Mouse (Mus musculus): ENCODE measurements at regions not wholly inside any gene's neighbourhood (a gene's known extent, or its start where the extent isn't known, plus 50 kb on each side); places are given as distances from the start of the nearest gene placed in this dataset.

GRCm38 (mm10) chr17:51413741-51414140 is 234.6 kb upstream of the Tbc1d5 start:
- Histone ChIP-seq H3K4me1 (ENCODE audit: control insufficient read depth, insufficient read depth, insufficient read length) (no peaks in the 10 kb centered on the region), H3K36me3 (ENCODE audit: control insufficient read depth, insufficient read depth, low read length) (no peaks in the 10 kb centered on the region), H3K27ac (ENCODE audit: insufficient read depth, low read length) (no peak overlapping the region), H3K4me3 (ENCODE audit: extremely low read depth, insufficient read depth, insufficient read length) (no peak overlapping the region), H3K27me3 (ENCODE audit: control insufficient read depth, insufficient read depth, low read length) (no peaks in the 10 kb centered on the region)
- no peak for TF ChIP-seq CTCF (IDR thresholded peaks at IDR 0.05; ENCODE audit: extremely low read depth, insufficient read depth, insufficient read length, insufficient replicate concordance)
- no peak for DNase-seq (ENCODE audit: low read depth in 1 of 2, low spot score in 2 of 2)

GRCm38 (mm10) chr17:51411545-51412094 is 232.5 kb upstream of the Tbc1d5 start:
- WGBS = 93% methylated on average over 12 of the region's 12 CpGs
- DNase-seq (ENCODE audit: low read depth in 1 of 2, low spot score in 2 of 2) = no peak

GRCm38 (mm10) chr17:51408894-51409293 is 229.7 kb upstream of the Tbc1d5 start:
- Histone ChIP-seq H3K27me3 (ENCODE audit: control insufficient read depth, insufficient read depth, low read length) (no peaks in the 10 kb centered on the region), H3K27ac (ENCODE audit: insufficient read depth, low read length) (peak overlapping the region; percentile 77), H3K36me3 (ENCODE audit: control insufficient read depth, insufficient read depth, low read length) (no peaks in the 10 kb centered on the region), H3K4me1 (ENCODE audit: control insufficient read depth, insufficient read depth, insufficient read length) (peaks cover 12% of the 10 kb centered on the region; the same call in 1 of the 2 replicates), H3K4me3 (ENCODE audit: extremely low read depth, insufficient read depth, insufficient read length) (no peak overlapping the region)
- 46% methylated on average over 5 of the region's 5 CpGs for WGBS
- no peak for DNase-seq (ENCODE audit: low read depth in 1 of 2, low spot score in 2 of 2)
- TF ChIP-seq POLR2A (IDR thresholded peaks at IDR 0.05; ENCODE audit: low read depth, low read length) (no peak), CTCF (IDR thresholded peaks at IDR 0.05; ENCODE audit: extremely low read depth, insufficient read depth, insufficient read length, insufficient replicate concordance) (no peak)

More at GRCm38 (mm10) chr17:51411545-51412094, 232.5 kb upstream of the Tbc1d5 start:
- Histone ChIP-seq H3K36me3 (ENCODE audit: control insufficient read depth, insufficient read depth, low read length) (no peaks in the 10 kb centered on the region), H3K27ac (ENCODE audit: insufficient read depth, low read length) (no peak overlapping the region), H3K4me3 (ENCODE audit: extremely low read depth, insufficient read depth, insufficient read length) (no peak overlapping the region), H3K4me1 (ENCODE audit: control insufficient read depth, insufficient read depth, insufficient read length) (peaks cover 12% of the 10 kb centered on the region; the same call in 1 of the 2 replicates), H3K27me3 (ENCODE audit: control insufficient read depth, insufficient read depth, low read length) (no peaks in the 10 kb centered on the region)
- TF ChIP-seq POLR2A (IDR thresholded peaks at IDR 0.05; ENCODE audit: low read depth, low read length) = no peak
- no peak for TF ChIP-seq CTCF (IDR thresholded peaks at IDR 0.05; ENCODE audit: extremely low read depth, insufficient read depth, insufficient read length, insufficient replicate concordance)

- DNase-seq (ENCODE audit: low read depth in 1 of 2, low spot score in 2 of 2) = peak; percentile 44 to 76
- no peaks in the 10 kb centered on the region for H3K27me3 ChIP-seq (ENCODE audit: control insufficient read depth, insufficient read depth, low read length)
- no peaks in the 10 kb centered on the region for H3K36me3 ChIP-seq (ENCODE audit: control insufficient read depth, insufficient read depth, low read length)
- peak overlapping the region; percentile 75 for H3K27ac ChIP-seq (ENCODE audit: insufficient read depth, low read length)
- H3K4me1 ChIP-seq (ENCODE audit: control insufficient read depth, insufficient read depth, insufficient read length) = peaks cover 12% of the 10 kb centered on the region; the same call in 1 of the 2 replicates
- 5% methylated on average over 3 of the region's 3 CpGs for WGBS
- no peak overlapping the region for H3K4me3 ChIP-seq (ENCODE audit: extremely low read depth, insufficient read depth, insufficient read length)
- no peak for TF ChIP-seq POLR2A (IDR thresholded peaks at IDR 0.05; ENCODE audit: low read depth, low read length)
Measured at GRCm38 (mm10) chr17:51408367-51408766, 229.2 kb upstream of the Tbc1d5 start.

GRCm38 (mm10) chr17:51407046-51407445 is 227.9 kb upstream of the Tbc1d5 start:
- Histone ChIP-seq H3K27me3 (ENCODE audit: control insufficient read depth, insufficient read depth, low read length) (no peaks in the 10 kb centered on the region), H3K4me3 (ENCODE audit: extremely low read depth, insufficient read depth, insufficient read length) (no peak overlapping the region), H3K27ac (ENCODE audit: insufficient read depth, low read length) (peak overlapping the region; percentile 17; the same call in 1 of the 2 replicates), H3K4me1 (ENCODE audit: control insufficient read depth, insufficient read depth, insufficient read length) (peaks cover 12% of the 10 kb centered on the region; the same call in 1 of the 2 replicates), H3K36me3 (ENCODE audit: control insufficient read depth, insufficient read depth, low read length) (no peaks in the 10 kb centered on the region)
- DNase-seq (ENCODE audit: low read depth in 1 of 2, low spot score in 2 of 2) = peak in 1 of 2 experiments; percentile 46
- WGBS = 12% methylated on average over 4 of the region's 4 CpGs
- TF ChIP-seq POLR2A (IDR thresholded peaks at IDR 0.05; ENCODE audit: low read depth, low read length) (no peak), CTCF (IDR thresholded peaks at IDR 0.05; ENCODE audit: extremely low read depth, insufficient read depth, insufficient read length, insufficient replicate concordance) (no peak)

GRCm38 (mm10) chr17:51405059-51405458 is 225.9 kb upstream of the Tbc1d5 start:
- Histone ChIP-seq H3K4me1 (ENCODE audit: control insufficient read depth, insufficient read depth, insufficient read length) (peaks cover 12% of the 10 kb centered on the region; the same call in 1 of the 2 replicates), H3K27me3 (ENCODE audit: control insufficient read depth, insufficient read depth, low read length) (no peaks in the 10 kb centered on the region), H3K4me3 (ENCODE audit: extremely low read depth, insufficient read depth, insufficient read length) (no peak overlapping the region), H3K27ac (ENCODE audit: insufficient read depth, low read length) (no peak overlapping the region), H3K36me3 (ENCODE audit: control insufficient read depth, insufficient read depth, low read length) (no peaks in the 10 kb centered on the region)
- DNase-seq (ENCODE audit: low read depth in 1 of 2, low spot score in 2 of 2) = no peak
- 76% methylated on average over 3 of the region's 3 CpGs for whole genome bisulfite sequencing
- TF ChIP-seq POLR2A (IDR thresholded peaks at IDR 0.05; ENCODE audit: low read depth, low read length) (no peak), CTCF (IDR thresholded peaks at IDR 0.05; ENCODE audit: extremely low read depth, insufficient read depth, insufficient read length, insufficient replicate concordance) (no peak)

GRCm38 (mm10) chr17:51397973-51398372 is 218.8 kb upstream of the Tbc1d5 start:
- no peak overlapping the region; the same call in 1 of the 2 replicates for H3K4me3 ChIP-seq (ENCODE audit: extremely low read depth, insufficient read depth, insufficient read length)
- WGBS = 41% methylated on average over 7 of the region's 7 CpGs
- no peaks in the 10 kb centered on the region for H3K36me3 ChIP-seq (ENCODE audit: control insufficient read depth, insufficient read depth, low read length)
- DNase-seq (ENCODE audit: low read depth in 1 of 2, low spot score in 2 of 2) = no peak
- no peaks in the 10 kb centered on the region for H3K27me3 ChIP-seq (ENCODE audit: control insufficient read depth, insufficient read depth, low read length)
- no peak for TF ChIP-seq CTCF (IDR thresholded peaks at IDR 0.05; ENCODE audit: extremely low read depth, insufficient read depth, insufficient read length, insufficient replicate concordance)
- no peak for TF ChIP-seq POLR2A (IDR thresholded peaks at IDR 0.05; ENCODE audit: low read depth, low read length)
- 0 out of 2 replicates have a peak, but pooled peaks cover 2% of the 10 kb centered on the region for H3K4me1 ChIP-seq (ENCODE audit: control insufficient read depth, insufficient read depth, insufficient read length)
- no peak overlapping the region for H3K27ac ChIP-seq (ENCODE audit: insufficient read depth, low read length)

Measured in spleen, adult 2 months (tissue).